Mouse (Mus musculus): ENCODE data around the gene Bmp2k. TPM values are rescaled to one million over a fixed set of nuclear protein-coding genes. Genes with fewer than 3 reads are reported as not detected.
A peak's percentile ranks its signal among the peaks of the same experiment; 100 is the strongest.

Bmp2k gene
- total and polyA plus RNA-seq, 3 experiments = 7.9 to 9.1 (median 8.9) TPM

DNA sequence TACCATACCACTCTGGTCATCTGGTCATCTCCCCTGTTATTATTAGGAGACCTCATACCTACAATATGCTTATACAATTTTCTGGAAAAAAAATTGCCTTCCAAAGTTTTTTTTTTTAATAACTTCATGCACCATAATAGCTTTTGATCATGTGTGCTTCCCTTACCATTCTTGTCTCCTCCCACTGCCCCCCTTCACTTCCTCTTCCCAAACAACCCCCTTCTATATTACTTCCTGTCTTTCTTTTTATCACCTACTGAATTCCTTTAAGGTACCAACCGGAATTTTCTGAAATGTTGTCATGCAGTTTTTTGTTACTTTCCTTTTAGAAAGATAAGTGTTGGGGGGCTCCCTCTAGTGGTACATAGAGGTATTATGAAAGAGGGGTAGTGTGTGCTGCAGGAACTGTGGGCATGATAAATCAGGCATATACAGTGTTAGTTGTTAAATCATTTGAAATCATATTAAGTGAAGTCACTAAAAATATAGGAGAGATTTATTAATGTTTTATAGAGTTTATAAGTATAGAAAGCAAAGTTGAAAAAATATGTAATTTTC lies 58.1 kb downstream of the Bmp2k start:
- no peak overlapping the region for H3K9ac ChIP-seq (ENCODE audit: insufficient read depth, low read depth)
- peaks cover 50 to 62% of the 10 kb centered on the region in 2 experiments for H3K36me3 ChIP-seq (replicated peaks in 1 of 2; ENCODE audit: control insufficient read depth in 1 of 2, insufficient read depth in 1 of 2, low read length in 1 of 2)
- TF ChIP-seq ETS1 (conservative IDR thresholded peaks at IDR 0.05; ENCODE audit: low read depth, low read length) (no peak), ZKSCAN1 (IDR thresholded peaks at IDR 0.05; ENCODE audit: borderline replicate concordance, low read depth, low read length) (no peak), MEF2A (IDR thresholded peaks at IDR 0.05; ENCODE audit: borderline replicate concordance, low read depth, low read length) (peak; percentile 31; the same call in 1 of the 2 replicates), POLR2A (IDR thresholded peaks at IDR 0.05; ENCODE audit: low read depth, low read length) (no peak), SIN3A (IDR thresholded peaks at IDR 0.05; ENCODE audit: low read length) (0 out of 2 replicates have a peak, but pooled peaks have one; percentile 38), USF1 (IDR thresholded peaks at IDR 0.05; ENCODE audit: low read depth, low read length) (no peak), MXI1 (IDR thresholded peaks at IDR 0.05; ENCODE audit: low read depth, low read length) (no peak), BHLHE40 (IDR thresholded peaks at IDR 0.05; ENCODE audit: low read depth, low read length) (no peak), MAZ (IDR thresholded peaks at IDR 0.05; ENCODE audit: low read depth, low read length) (peak; percentile 67; the same call in 1 of the 2 replicates), MYC (IDR thresholded peaks at IDR 0.05; ENCODE audit: low read depth, low read length) (peak; percentile 64; the same call in 1 of the 2 replicates), CHD1 (IDR thresholded peaks at IDR 0.05; ENCODE audit: low read depth, low read length) (no peak), JUN (IDR thresholded peaks at IDR 0.05; ENCODE audit: insufficient read depth, low read depth, low read length) (no peak), NELFE (IDR thresholded peaks at IDR 0.05; ENCODE audit: low read depth, low read length) (no peak), ZNF384 (IDR thresholded peaks at IDR 0.05; ENCODE audit: low read depth, low read length) (peak; percentile 85), CHD2 (IDR thresholded peaks at IDR 0.05; ENCODE audit: low read length) (no peak), CTCF (conservative IDR thresholded peaks at IDR 0.05 in 1 of 2, IDR thresholded peaks at IDR 0.05 in 1 of 2; ENCODE audit: low read depth in 2 of 2, low read length in 2 of 2) (peak in 1 of 2 experiments; percentile 91; a peak in 2 of 4 replicates), RCOR1 (conservative IDR thresholded peaks at IDR 0.05; ENCODE audit: low read depth, low read length) (no peak), TCF12 (IDR thresholded peaks at IDR 0.05; ENCODE audit: low read depth, low read length) (no peak), MAX (IDR thresholded peaks at IDR 0.05; ENCODE audit: low read length) (no peak), HCFC1 (IDR thresholded peaks at IDR 0.05; ENCODE audit: low read depth, low read length) (no peak), ELF1 (IDR thresholded peaks at IDR 0.05; ENCODE audit: low read depth, low read length) (0 out of 2 replicates have a peak, but pooled peaks have one; percentile 23), MAFK (IDR thresholded peaks at IDR 0.05; ENCODE audit: insufficient replicate concordance, low read length) (peak; percentile 10; the same call in 1 of the 2 replicates), SMC3 (IDR thresholded peaks at IDR 0.05; ENCODE audit: low read depth, low read length) (peak; percentile 95), ZMIZ1 (IDR thresholded peaks at IDR 0.05; ENCODE audit: low read depth, low read length) (no peak), KAT2A (IDR thresholded peaks at IDR 0.05; ENCODE audit: insufficient replicate concordance, low read length) (no peak), NRF1 (IDR thresholded peaks at IDR 0.05; ENCODE audit: low read depth, low read length) (no peak), USF2 (conservative IDR thresholded peaks at IDR 0.05; ENCODE audit: low read depth, low read length) (no peak), IRF4 (IDR thresholded peaks at IDR 0.05; ENCODE audit: low read depth, low read length) (peak; percentile 51; the same call in 1 of the 2 replicates), UBTF (IDR thresholded peaks at IDR 0.05; ENCODE audit: low read depth, low read length) (no peak), RAD21 (IDR thresholded peaks at IDR 0.05; ENCODE audit: low read depth, low read length) (peak; percentile 92), POLR2AphosphoS2 (IDR thresholded peaks at IDR 0.05; ENCODE audit: low read depth, low read length) (no peak), TBP (conservative IDR thresholded peaks at IDR 0.05; ENCODE audit: low read depth, low read length) (no peak), E2F4 (IDR thresholded peaks at IDR 0.05; ENCODE audit: insufficient replicate concordance, low read depth, low read length) (no peak), GABPA (IDR thresholded peaks at IDR 0.05; ENCODE audit: insufficient replicate concordance, low read depth, low read length) (no peak), ZC3H11A (IDR thresholded peaks at IDR 0.05; ENCODE audit: low read depth, low read length) (peak; percentile 83), EP300 (IDR thresholded peaks at IDR 0.05; ENCODE audit: low read length) (no peak), PAX5 (IDR thresholded peaks at IDR 0.05; ENCODE audit: low read length) (no peak), JUND (conservative IDR thresholded peaks at IDR 0.05; ENCODE audit: low read depth, low read length) (no peak)
- no peak overlapping the region for H3K27ac ChIP-seq (ENCODE audit: insufficient read depth, low read depth)
- no peaks in the 10 kb centered on the region for H3K79me2 ChIP-seq (replicated peaks; ENCODE audit: control insufficient read depth, extremely low read depth, insufficient read depth, poor library complexity, severe bottlenecking)
- peaks cover 4 to 27% of the 10 kb centered on the region in 2 experiments for H3K4me1 ChIP-seq (ENCODE audit: control insufficient read depth in 1 of 2, insufficient read depth in 2 of 2)
- H3K4me3 ChIP-seq (replicated peaks in 1 of 3; ENCODE audit: low read depth in 2 of 3, low read length in 2 of 3, poor library complexity in 1 of 3) = no peak overlapping the region
- in situ Hi-C loops (cut with MboI; ENCODE audit: low pct_ligation_motif_present, low pct_unique_long_range_greater_than_20kb, low sequenced_read_pairs) (loop anchor here (10.0 kb wide), 2 partner anchors 141 to 201 kb away; no protein-coding TSS in a partner anchor), dilution Hi-C loops (cut with MboI; ENCODE audit: extremely low pct_ligation_motif_present, extremely low pct_unique_long_range_greater_than_20kb, low sequenced_read_pairs) (no loop called here)
- H3K4me2 ChIP-seq (ENCODE audit: insufficient read depth, low read depth, poor library complexity, severe bottlenecking) = no peak overlapping the region
- DNase-seq (ENCODE audit: extremely low read depth) = peak; percentile 76
- no peaks in the 10 kb centered on the region for H3K9me3 ChIP-seq (replicated peaks; ENCODE audit: low read length)
- H3K27me3 ChIP-seq (replicated peaks) = no peaks in the 10 kb centered on the region

All from CH12.LX (cell line).